Mouse (Mus musculus) spleen, adult 2 months (tissue): Measurements from ENCODE around the gene Trmt1.

Source experiments
- CTCF ChIP-seq: fragments of 200-500 bp; IDR thresholded peaks from 2 replicates; pipeline ENCODE4 v1.5.1; 2011; ENCODE audit warnings: mild to moderate bottlenecking, inconsistent platforms; ENCODE audit not compliant: insufficient read depth, insufficient read length, insufficient replicate concordance; ENCODE audit errors: extremely low read depth
- POLR2A ChIP-seq: fragments of 200-500 bp; IDR thresholded peaks from 2 replicates; pipeline ENCODE4 v1.6.1; 2011; ENCODE audit warnings: low read depth, low read length, inconsistent platforms

GRCm38 (mm10) chr8:84706610-84707266, 20.6 kb downstream of the Trmt1 start:
- TF ChIP-seq CTCF (no peak), POLR2A (no peak)
